Mouse (Mus musculus) MEL (cell line): ENCODE data around the gene Upf2.
A peak's percentile ranks its signal among the peaks of the same experiment; 100 is the strongest.

ENCODE experiments used
- CTCF ChIP-seq, 3 experiments: IDR thresholded peaks in 2 of 3; conservative IDR thresholded peaks in 1 of 3; 2 replicates each; pipeline ENCODE4 v1.5.1; 2011 to 2012; ENCODE audit warnings: low read length in 3 of 3, low read depth in 2 of 3, mild to moderate bottlenecking in 2 of 3, improper control_type of control experiment in 1 of 3, inconsistent platforms in 1 of 3, mixed read lengths in 1 of 3, moderate library complexity in 1 of 3; ENCODE audit not compliant: control insufficient read depth in 1 of 3, insufficient read depth in 1 of 3, poor library complexity in 1 of 3, severe bottlenecking in 1 of 3
- HCFC1 ChIP-seq: IDR thresholded peaks from 2 replicates; pipeline ENCODE4 v1.6.1; 2012; ENCODE audit warnings: low read depth, mild to moderate bottlenecking, inconsistent platforms, low read length, improper control_type of control experiment, moderate library complexity
- SIN3A ChIP-seq: IDR thresholded peaks from 2 replicates; pipeline ENCODE4 v1.6.1; 2012; ENCODE audit warnings: low read length, improper control_type of control experiment, inconsistent platforms
- SMC3 ChIP-seq: IDR thresholded peaks from 2 replicates; pipeline ENCODE4 v1.6.1; 2011; ENCODE audit warnings: low read depth, low read length, improper control_type of control experiment
- TBP ChIP-seq: IDR thresholded peaks from 2 replicates; pipeline ENCODE4 v1.8.0; 2011; ENCODE audit warnings: low read depth, low read length, improper control_type of control experiment
- UBTF ChIP-seq: IDR thresholded peaks from 2 replicates; pipeline ENCODE4 v1.6.1; 2012; ENCODE audit warnings: low read depth, mild to moderate bottlenecking, inconsistent platforms, low read length, improper control_type of control experiment, moderate library complexity, borderline replicate concordance; ENCODE audit not compliant: insufficient read depth
- USF1 ChIP-seq: IDR thresholded peaks from 2 replicates; pipeline ENCODE4 v1.6.1; 2014; ENCODE audit warnings: low read depth, mild to moderate bottlenecking, inconsistent platforms, low read length, improper control_type of control experiment, moderate library complexity
- USF2 ChIP-seq, 2 experiments: IDR thresholded peaks; 2 replicates each; pipeline ENCODE4 v1.6.1; 2011 to 2012; ENCODE audit warnings: improper control_type of control experiment in 2 of 2, low read length in 2 of 2, borderline replicate concordance in 1 of 2, inconsistent platforms in 1 of 2, low read depth in 1 of 2, mild to moderate bottlenecking in 1 of 2; ENCODE audit not compliant: insufficient read depth in 1 of 2
- ZNF384 ChIP-seq: IDR thresholded peaks from 2 replicates; pipeline ENCODE4 v1.6.1; 2012; ENCODE audit warnings: low read depth, mild to moderate bottlenecking, inconsistent platforms, low read length, improper control_type of control experiment

- TF ChIP-seq TBP (peak; percentile 72; the same call in 1 of the 2 replicates), HCFC1 (peak; percentile 91), CTCF (IDR thresholded peaks at IDR 0.05 in 2 of 3, conservative IDR thresholded peaks at IDR 0.05 in 1 of 3; ENCODE audit: control insufficient read depth in 1 of 3, insufficient read depth in 1 of 3, low read depth in 2 of 3, low read length in 3 of 3, poor library complexity in 1 of 3, severe bottlenecking in 1 of 3) (peak in 1 of 3 experiments; percentile 19; a peak in 2 of 6 replicates), SIN3A (peak; percentile 92), USF1 (no peak), UBTF (no peak), USF2 (IDR thresholded peaks at IDR 0.05; ENCODE audit: borderline replicate concordance in 1 of 2, insufficient read depth in 1 of 2, low read depth in 1 of 2, low read length in 2 of 2) (no peak), ZNF384 (no peak), SMC3 (no peak)
These were observed at the start of gene Upf2 for GRCm38 (mm10) chr2:5950766-5951595.
